Comparison of ENCODE assay signal across 10 mouse cellular contexts in the genomic region with DNA sequence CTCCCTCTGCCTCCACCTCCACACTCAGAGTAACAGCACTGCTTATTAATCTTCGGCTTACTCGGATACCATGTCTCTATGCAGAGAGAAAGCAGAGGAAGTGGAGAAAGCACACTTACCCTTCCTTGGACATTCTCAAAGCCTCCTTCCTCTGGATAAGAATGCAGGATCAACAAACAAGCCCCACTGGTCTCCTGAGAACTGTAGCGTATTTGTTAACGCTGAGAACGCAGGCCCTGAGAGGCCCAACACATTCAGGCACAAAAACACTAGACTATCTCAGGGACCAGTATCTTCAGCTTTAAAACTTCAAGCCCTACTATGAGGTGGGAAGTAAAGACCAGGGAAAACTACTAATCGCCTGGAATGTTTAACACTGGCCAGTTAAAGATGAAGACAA.
DNase-seq lines count a peak whose midpoint lies in the region; ATAC-seq and TF ChIP-seq lines count a peak whose summit lies in the region.
"Had no signal": no experiment of that assay in that cellular context is flagged by ENCODE, and none has a peak within 500 bp of the region (broad histone marks: within the 10 kb centered on the region; RNA-seq: fewer than 3 reads in every experiment).

No protein-coding gene starts in this region.

- DNase-seq in heart, adult 2 months: peak; percentile 26 to 39
- DNase-seq in heart, postnatal 10 days: no peak
- no peak for DNase-seq in right cerebral cortex, postnatal 25 days
- no peak for DNase-seq in c-Kit-positive CD71-positive TER-119-positive erythroid progenitor cells, embryonic 14.5 days (ENCODE audit: low spot score)
- DNase-seq: kidney, adult 18-20 months had no signal

- H3K4me2 ChIP-seq in intestine, embryonic 15.5 days (replicated peaks): no peak overlapping the region
- H3K4me2 ChIP-seq in stomach, embryonic 16.5 days (ENCODE audit: low read depth, low read length): no peak overlapping the region; the same call in 1 of the 2 replicates

- peak overlapping the region; percentile 17; the same call in 1 of the 2 replicates for H3K4me3 ChIP-seq in heart, adult 2 months
- H3K4me3 ChIP-seq in megakaryocyte, embryonic 14.5 days (replicated peaks): peak overlapping the region; percentile 64
- H3K4me3 ChIP-seq in intestine, embryonic 15.5 days (replicated peaks): no peak overlapping the region
- no peak overlapping the region for H3K4me3 ChIP-seq in stomach, embryonic 16.5 days (replicated peaks; ENCODE audit: low read length)

- no peak; the same call in 1 of the 2 replicates for TF ChIP-seq POLR2A in heart, adult 2 months (IDR thresholded peaks at IDR 0.05; ENCODE audit: insufficient read depth, low read depth, low read length)

- peaks cover 2% of the 10 kb centered on the region for H3K79me2 ChIP-seq in heart, adult 2 months (replicated peaks; ENCODE audit: control insufficient read depth, insufficient read depth, low read length)

- TF ChIP-seq EP300 in heart, adult 2 months (IDR thresholded peaks at IDR 0.05; ENCODE audit: insufficient read depth, low read depth, low read length): no peak

- WGBS in heart, adult 2 months: 7% methylated on average over 6 of the region's 6 CpGs
- 37% methylated on average over 6 of the region's 6 CpGs for WGBS in intestine, embryonic 15.5 days
- 30% methylated on average over 6 of the region's 6 CpGs for WGBS in stomach, embryonic 16.5 days

- no peak for ATAC-seq in megakaryocyte, adult 5-6 weeks (ENCODE audit: poor library complexity, severe bottlenecking)
- no peak for ATAC-seq in intestine, embryonic 15.5 days
- ATAC-seq in stomach, embryonic 16.5 days (ENCODE audit: insufficient read depth, low FRiP score): no peak
- ATAC-seq: CD4-positive, CD25-positive, alpha-beta regulatory T cell, adult 4 months had no signal

- TF ChIP-seq CTCF in heart, adult 2 months (IDR thresholded peaks at IDR 0.05): no peak

- H3K4me1 ChIP-seq in heart, adult 2 months (ENCODE audit: control insufficient read depth, insufficient read depth, low read length): peaks cover 10% of the 10 kb centered on the region
- H3K4me1 ChIP-seq in megakaryocyte, embryonic 14.5 days: peaks cover 73% of the 10 kb centered on the region
- H3K4me1 ChIP-seq in intestine, embryonic 15.5 days (replicated peaks): no peaks in the 10 kb centered on the region
- peaks cover 12% of the 10 kb centered on the region for H3K4me1 ChIP-seq in stomach, embryonic 16.5 days (ENCODE audit: control insufficient read depth, insufficient read depth, low read length)

- intact Hi-C loops in heart, adult 2 months (cut with DNase I): no loop called here
- intact Hi-C loops in heart, postnatal 10 days (cut with DNase I): no loop called here

- no peaks in the 10 kb centered on the region for H3K27me3 ChIP-seq in heart, adult 2 months (ENCODE audit: control insufficient read depth, insufficient read depth, low read length)
- no peaks in the 10 kb centered on the region for H3K27me3 ChIP-seq in megakaryocyte, embryonic 14.5 days (replicated peaks)
- no peaks in the 10 kb centered on the region for H3K27me3 ChIP-seq in intestine, embryonic 15.5 days (replicated peaks)
- no peaks in the 10 kb centered on the region for H3K27me3 ChIP-seq in stomach, embryonic 16.5 days (ENCODE audit: control insufficient read depth, insufficient read depth, low read length)

- H3K36me3 ChIP-seq in heart, adult 2 months (ENCODE audit: control insufficient read depth, insufficient read depth, low read length): peaks cover 13% of the 10 kb centered on the region
- H3K36me3 ChIP-seq in megakaryocyte, embryonic 14.5 days (replicated peaks; ENCODE audit: low read length): peaks cover 57% of the 10 kb centered on the region
- no peaks in the 10 kb centered on the region; the same call in 1 of the 2 replicates for H3K36me3 ChIP-seq in intestine, embryonic 15.5 days
- H3K36me3 ChIP-seq in stomach, embryonic 16.5 days (ENCODE audit: control insufficient read depth, insufficient read depth, low read length): peaks cover under 1% of the 10 kb centered on the region; the same call in 1 of the 2 replicates

- H3K9ac ChIP-seq in heart, adult 2 months (ENCODE audit: low read depth, low read length): peak overlapping the region; percentile 80
- no peak overlapping the region for H3K9ac ChIP-seq in intestine, embryonic 15.5 days
- 0 out of 2 replicates have a peak overlapping the region, but pooled peaks have one; percentile 31 for H3K9ac ChIP-seq in stomach, embryonic 16.5 days (ENCODE audit: low read length)

- H3K9me3 ChIP-seq in megakaryocyte, embryonic 14.5 days: no peaks in the 10 kb centered on the region
- no peaks in the 10 kb centered on the region for H3K9me3 ChIP-seq in intestine, embryonic 15.5 days
- no peaks in the 10 kb centered on the region for H3K9me3 ChIP-seq in stomach, embryonic 16.5 days (replicated peaks; ENCODE audit: control insufficient read depth, low read length)

- peak overlapping the region; percentile 77 for H3K27ac ChIP-seq in heart, adult 2 months
- H3K27ac ChIP-seq in intestine, embryonic 15.5 days: peak overlapping the region; percentile 30; the same call in 1 of the 2 replicates
- H3K27ac ChIP-seq in stomach, embryonic 16.5 days (ENCODE audit: low read length): peak overlapping the region; percentile 72

Comparison
In these comparisons a context has a peak if more than half of its experiments do, and no peak if none do; other contexts are left out.
1. DNase-seq: peak in heart, adult 2 months (2 of 2); none in heart, postnatal 10 days (0 of 2), right cerebral cortex, postnatal 25 days (single experiment) and c-Kit-positive CD71-positive TER-119-positive erythroid progenitor cells, embryonic 14.5 days (single experiment).
2. H3K4me3 ChIP-seq: peak in heart, adult 2 months (single experiment) and megakaryocyte, embryonic 14.5 days (single experiment); none in intestine, embryonic 15.5 days (single experiment) and stomach, embryonic 16.5 days (single experiment).
3. Peak in every context shown above with its lines, with median percentiles within 50 percentile points of each other: H3K27ac ChIP-seq.